Mouse (Mus musculus) CH12.LX (cell line): ENCODE measurements around the gene Atp11b. TPM values are rescaled to one million over a fixed set of nuclear protein-coding genes. Genes with fewer than 3 reads are reported as not detected.

ENCODE experiments used
- DNase-seq: peaks from one replicate; pipeline ENCODE4 v3.0.0-alpha.2; 2013; ENCODE audit errors: extremely low read depth
- H3K27ac ChIP-seq: 2 replicates; pipeline ENCODE4 v1.5.1; 2012; ENCODE audit warnings: low read depth, mild to moderate bottlenecking, control low read depth, moderate library complexity; ENCODE audit not compliant: insufficient read depth
- H3K27me3 ChIP-seq: replicated peaks from 2 replicates; pipeline ENCODE3; 2012; ENCODE audit warnings: inconsistent platforms
- H3K36me3 ChIP-seq, 2 experiments: replicated peaks in 1 of 2; 2 replicates each; pipeline versions ENCODE3 to v1.6.1; 2012; ENCODE audit warnings: inconsistent platforms in 1 of 2, low read length in 1 of 2, mild to moderate bottlenecking in 1 of 2, mixed read lengths in 1 of 2, moderate library complexity in 1 of 2; ENCODE audit not compliant: control insufficient read depth in 1 of 2, insufficient read depth in 1 of 2
- H3K4me1 ChIP-seq, 2 experiments: 2 replicates each; pipeline ENCODE4 v1.6.1; 2012; ENCODE audit warnings: inconsistent platforms in 1 of 2, moderate library complexity in 1 of 2; ENCODE audit not compliant: insufficient read depth in 2 of 2, control insufficient read depth in 1 of 2
- H3K4me2 ChIP-seq: 2 replicates; pipeline ENCODE4 v1.6.1; 2012; ENCODE audit warnings: low read depth, mild to moderate bottlenecking, control low read depth; ENCODE audit not compliant: poor library complexity, insufficient read depth, severe bottlenecking
- H3K4me3 ChIP-seq, 3 experiments: fragments of 150-350 bp in 1 of 3; sonication (generic) in 1 of 3; replicated peaks in 1 of 3; 2 replicates each; pipeline versions ENCODE3 to v1.5.1; 2011 to 2012; ENCODE audit warnings: low read depth in 2 of 3, low read length in 2 of 3, mild to moderate bottlenecking in 2 of 3, moderate library complexity in 2 of 3, control low read depth in 1 of 3, improper control_type of control experiment in 1 of 3, inconsistent platforms in 1 of 3, mixed read lengths in 1 of 3; ENCODE audit not compliant: poor library complexity in 1 of 3
- H3K79me2 ChIP-seq: replicated peaks from 2 replicates; pipeline ENCODE4 v1.6.1; 2012; ENCODE audit warnings: mild to moderate bottlenecking, moderate library complexity; ENCODE audit not compliant: control insufficient read depth, poor library complexity, insufficient read depth, severe bottlenecking; ENCODE audit errors: extremely low read depth
- H3K9ac ChIP-seq: 2 replicates; pipeline ENCODE4 v1.6.1; 2012; ENCODE audit warnings: low read depth, mild to moderate bottlenecking, control low read depth, moderate library complexity; ENCODE audit not compliant: insufficient read depth
- H3K9me3 ChIP-seq: replicated peaks from 2 replicates; pipeline ENCODE3; 2012; ENCODE audit warnings: low read length, inconsistent platforms, mixed read lengths
- BHLHE40 ChIP-seq: IDR thresholded peaks from 2 replicates; pipeline ENCODE4 v1.6.1; 2011; ENCODE audit warnings: mild to moderate bottlenecking, low read depth, low read length, improper control_type of control experiment
- CHD1 ChIP-seq: IDR thresholded peaks from 2 replicates; pipeline ENCODE4 v1.6.1; 2012; ENCODE audit warnings: low read depth, low read length, improper control_type of control experiment, inconsistent platforms
- CHD2 ChIP-seq: IDR thresholded peaks from 2 replicates; pipeline ENCODE4 v1.6.1; 2011; ENCODE audit warnings: low read length, improper control_type of control experiment
- E2F4 ChIP-seq: IDR thresholded peaks from 2 replicates; pipeline ENCODE4 v1.6.1; 2011; ENCODE audit warnings: low read depth, low read length, improper control_type of control experiment; ENCODE audit not compliant: insufficient replicate concordance
- ELF1 ChIP-seq: IDR thresholded peaks from 2 replicates; pipeline ENCODE4 v1.6.1; 2014; ENCODE audit warnings: low read depth, mild to moderate bottlenecking, inconsistent platforms, low read length, improper control_type of control experiment
- EP300 ChIP-seq: IDR thresholded peaks from 2 replicates; pipeline ENCODE4 v1.6.1; 2011; ENCODE audit warnings: low read length, improper control_type of control experiment
- ETS1 ChIP-seq: conservative IDR thresholded peaks from 2 replicates; pipeline ENCODE4 v1.6.1; 2012; ENCODE audit warnings: low read depth, mild to moderate bottlenecking, inconsistent platforms, low read length, improper control_type of control experiment, moderate library complexity
- HCFC1 ChIP-seq: IDR thresholded peaks from 2 replicates; pipeline ENCODE4 v1.6.1; 2012; ENCODE audit warnings: low read depth, mild to moderate bottlenecking, inconsistent platforms, low read length, improper control_type of control experiment
- IRF4 ChIP-seq: IDR thresholded peaks from 2 replicates; pipeline ENCODE4 v1.6.1; 2014; ENCODE audit warnings: low read depth, mild to moderate bottlenecking, inconsistent platforms, low read length, improper control_type of control experiment
- JUN ChIP-seq: IDR thresholded peaks from 2 replicates; pipeline ENCODE4 v1.6.1; 2011; ENCODE audit warnings: low read depth, mild to moderate bottlenecking, low read length, improper control_type of control experiment, moderate library complexity; ENCODE audit not compliant: insufficient read depth
- JUND ChIP-seq: conservative IDR thresholded peaks from 2 replicates; pipeline ENCODE4 v1.6.1; 2011; ENCODE audit warnings: low read depth, low read length, improper control_type of control experiment
- KAT2A ChIP-seq: IDR thresholded peaks from 2 replicates; pipeline ENCODE4 v1.6.1; 2012; ENCODE audit warnings: low read length, improper control_type of control experiment, inconsistent platforms; ENCODE audit not compliant: insufficient replicate concordance
- MAX ChIP-seq: IDR thresholded peaks from 2 replicates; pipeline ENCODE4 v1.6.1; 2011; ENCODE audit warnings: low read length, improper control_type of control experiment
- NRF1 ChIP-seq: IDR thresholded peaks from 2 replicates; pipeline ENCODE4 v1.6.1; 2014; ENCODE audit warnings: low read depth, mild to moderate bottlenecking, inconsistent platforms, low read length, improper control_type of control experiment, moderate library complexity
- RAD21 ChIP-seq: IDR thresholded peaks from 2 replicates; pipeline ENCODE4 v1.6.1; 2011; ENCODE audit warnings: low read depth, mild to moderate bottlenecking, low read length, improper control_type of control experiment, moderate library complexity
- SIN3A ChIP-seq: IDR thresholded peaks from 2 replicates; pipeline ENCODE4 v1.6.1; 2012; ENCODE audit warnings: low read length, improper control_type of control experiment, inconsistent platforms
- SMC3 ChIP-seq: IDR thresholded peaks from 2 replicates; pipeline ENCODE4 v1.6.1; 2011; ENCODE audit warnings: low read depth, low read length, improper control_type of control experiment
- TCF12 ChIP-seq: IDR thresholded peaks from 2 replicates; pipeline ENCODE4 v1.6.1; 2014; ENCODE audit warnings: low read depth, mild to moderate bottlenecking, inconsistent platforms, low read length, improper control_type of control experiment
- ZC3H11A ChIP-seq: IDR thresholded peaks from 2 replicates; pipeline ENCODE4 v1.6.1; 2012; ENCODE audit warnings: low read depth, mild to moderate bottlenecking, inconsistent platforms, low read length, improper control_type of control experiment
- ZKSCAN1 ChIP-seq: IDR thresholded peaks from 2 replicates; pipeline ENCODE4 v1.6.1; 2012; ENCODE audit warnings: low read depth, inconsistent platforms, low read length, improper control_type of control experiment, borderline replicate concordance
- ZMIZ1 ChIP-seq: IDR thresholded peaks from 2 replicates; pipeline ENCODE4 v1.6.1; 2012; ENCODE audit warnings: low read depth, mild to moderate bottlenecking, inconsistent platforms, low read length, improper control_type of control experiment
- dilution Hi-C: fragments of 300-500 bp; cut with MboI; formaldehyde crosslinking; loops from 2 replicates; pipeline ENCODE4 v1.14.3; 2020; ENCODE audit warnings: low sequenced_read_pairs; ENCODE audit not compliant: extremely low pct_unique_long_range_greater_than_20kb, extremely low pct_ligation_motif_present
- in situ Hi-C: fragments of 300-500 bp; cut with MboI; formaldehyde crosslinking; loops from 3 replicates; pipeline ENCODE4 v1.14.3; 2019; ENCODE audit warnings: low sequenced_read_pairs, low pct_ligation_motif_present, low pct_unique_long_range_greater_than_20kb, mixed read lengths
- polyA plus RNA-seq: library from polyadenylated mRNA; unstranded; fragments of >175 nt; gene quantifications from 2 replicates; pipeline ENCODE4 v1.2.1, GENCODE M21; 2012; ENCODE audit warnings: low read depth; ENCODE audit not compliant: insufficient read length
- total RNA-seq, 2 experiments: library from RNA; depleted of rRNA; stranded (reverse); fragments of 300-350 nt in 1 of 2; fragments of >200 nt in 1 of 2; gene quantifications; 2 replicates each; pipeline ENCODE4 v1.2.3; 2012 to 2014

Gene Atp11b
- total and polyA plus RNA-seq, 3 experiments = 24.5 to 48.4 (median 45.9) TPM

DNA sequence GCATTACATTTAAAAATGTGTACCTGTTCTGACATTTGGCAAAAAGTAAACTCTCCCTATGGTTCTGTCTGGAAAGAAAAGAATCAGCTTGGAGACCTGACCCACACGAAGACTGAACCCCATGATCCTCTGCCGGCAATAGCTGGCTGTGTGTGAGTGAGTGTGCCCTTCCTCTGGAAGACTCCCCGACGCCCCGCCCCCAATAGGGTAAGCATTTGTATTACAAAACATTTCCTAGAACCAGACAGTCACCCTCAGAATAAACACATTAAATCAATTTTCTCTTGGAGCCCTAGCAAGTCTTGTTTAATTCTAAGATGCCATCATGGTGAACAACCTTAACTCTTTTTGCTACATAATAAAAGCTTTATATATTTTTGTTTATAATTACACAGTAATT, 139.2 kb downstream of the Atp11b start:
- DNase-seq = no peak
- H3K27ac ChIP-seq = no peak overlapping the region
- dilution Hi-C loops = no loop called here
- TF ChIP-seq ZKSCAN1 = no peak
- no peak for TF ChIP-seq HCFC1
- no peak for TF ChIP-seq BHLHE40
- no peak for TF ChIP-seq JUN
- no peak for TF ChIP-seq TCF12
- TF ChIP-seq RAD21 = no peak
- TF ChIP-seq JUND = no peak
- no peak for TF ChIP-seq ZMIZ1
- TF ChIP-seq CHD1 = no peak
- TF ChIP-seq ELF1 = no peak
- no peak for TF ChIP-seq SIN3A
- TF ChIP-seq, all 38 proteins: peak for 0
- no peaks in the 10 kb centered on the region for H3K4me1 ChIP-seq
- no peak overlapping the region for H3K9ac ChIP-seq
- no peak overlapping the region for H3K4me3 ChIP-seq
- peaks cover 7 to 45% of the 10 kb centered on the region in 2 experiments for H3K36me3 ChIP-seq
- H3K9me3 ChIP-seq = no peaks in the 10 kb centered on the region
- H3K27me3 ChIP-seq = no peaks in the 10 kb centered on the region
- H3K4me2 ChIP-seq = no peak overlapping the region
- in situ Hi-C loops = no loop called here
- H3K79me2 ChIP-seq = no peaks in the 10 kb centered on the region

DNA sequence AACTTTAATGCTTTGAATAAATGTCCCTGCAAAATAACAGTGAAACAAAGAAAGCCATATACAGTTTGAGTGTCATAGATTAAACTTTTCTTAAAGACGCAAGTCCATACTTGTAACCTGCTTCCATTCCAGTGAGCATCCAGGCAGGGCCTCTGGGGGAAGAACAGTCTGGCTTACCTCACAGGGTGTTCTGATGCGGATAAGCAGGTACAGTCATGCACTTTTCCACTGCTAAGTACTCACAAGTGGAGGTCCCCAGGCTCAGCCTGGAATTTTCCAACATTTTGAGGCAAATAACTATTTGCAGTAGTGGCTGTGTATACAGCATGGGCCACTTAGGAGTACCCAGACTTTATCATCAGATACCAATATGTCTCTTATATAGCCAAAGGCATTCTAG, 144.0 kb downstream of the Atp11b start:
- no peaks in the 10 kb centered on the region for H3K27me3 ChIP-seq
- in situ Hi-C loops (no loop called here), dilution Hi-C loops (no loop called here)
- TF ChIP-seq BHLHE40 = no peak
- no peak for TF ChIP-seq CHD2
- TF ChIP-seq TCF12 = no peak
- TF ChIP-seq NRF1 = no peak
- no peak overlapping the region for H3K9ac ChIP-seq
- no peak overlapping the region for H3K4me2 ChIP-seq
- no peak for DNase-seq
- no peaks in the 10 kb centered on the region for H3K79me2 ChIP-seq
- H3K9me3 ChIP-seq = peaks cover 5% of the 10 kb centered on the region
- H3K4me1 ChIP-seq = peaks cover 15 to 33% of the 10 kb centered on the region in 2 experiments
- H3K27ac ChIP-seq = no peak overlapping the region
- H3K36me3 ChIP-seq = peaks cover 15 to 34% of the 10 kb centered on the region in 2 experiments
- no peak overlapping the region for H3K4me3 ChIP-seq

GRCm38 (mm10) chr3:35899109-35899508, 145.2 kb downstream of the Atp11b start:
- in situ Hi-C loops = no loop called here
- no peak overlapping the region for H3K27ac ChIP-seq

More at GRCm38 (mm10) chr3:35899109-35899508, 145.2 kb downstream of the Atp11b start:
- dilution Hi-C loops = no loop called here
- H3K9me3 ChIP-seq = peaks cover 5% of the 10 kb centered on the region
- H3K4me1 ChIP-seq = peaks cover 15 to 45% of the 10 kb centered on the region in 2 experiments
- DNase-seq = no peak
- H3K4me3 ChIP-seq = no peak overlapping the region
- H3K27me3 ChIP-seq = no peaks in the 10 kb centered on the region
- peaks cover 15 to 36% of the 10 kb centered on the region in 2 experiments for H3K36me3 ChIP-seq
- TF ChIP-seq SMC3 (no peak), MAX (no peak), CHD2 (no peak), ETS1 (no peak), ZC3H11A (no peak), IRF4 (no peak), EP300 (no peak), CHD1 (no peak), KAT2A (no peak), E2F4 (no peak)
- H3K4me2 ChIP-seq = no peak overlapping the region
- H3K79me2 ChIP-seq = no peaks in the 10 kb centered on the region
- H3K9ac ChIP-seq = no peak overlapping the region
